Mouse (Mus musculus) kidney, adult 11 months (tissue): Measurements from ENCODE around the gene Gtpbp3.
"Not testable (repeated sequence)": the region's sequence is repeated elsewhere in the genome, so short reads cannot be mapped to it uniquely, and the experiment has no call there.

Experiments used
- DNase-seq: peaks from one replicate; pipeline ENCODE4 v3.0.0; 2022

Gtpbp3 gene

GRCm38 (mm10) chr8:71498816-71499690 lies 11.2 kb downstream of the Gtpbp3 start:
- peak; percentile 67 for DNase-seq

GRCm38 (mm10) chr8:71504349-71504748 lies 16.4 kb downstream of the Gtpbp3 start:
- DNase-seq = no peak

GRCm38 (mm10) chr8:71505326-71505725 lies 17.4 kb downstream of the Gtpbp3 start:
- no peak for DNase-seq

- DNase-seq = no peak
Measured at GRCm38 (mm10) chr8:71505979-71506378, 18.1 kb downstream of the Gtpbp3 start.

- peak; percentile 61 for DNase-seq
Measured at GRCm38 (mm10) chr8:71507589-71508104, 19.7 kb downstream of the Gtpbp3 start.

- no peak for DNase-seq
Measured at GRCm38 (mm10) chr8:71509316-71509715, 21.4 kb downstream of the Gtpbp3 start.

GRCm38 (mm10) chr8:71511644-71512043 lies 23.7 kb downstream of the Gtpbp3 start, which contains the start of gene Plvap:
Gene Plvap, minus strand, starts transcription at chr8:71511752.
- peak; percentile 66 for DNase-seq

GRCm38 (mm10) chr8:71513018-71513754 lies 25.3 kb downstream of the Gtpbp3 start:
- DNase-seq = no peak

- DNase-seq = no peak
Measured at GRCm38 (mm10) chr8:71515043-71515442, 27.1 kb downstream of the Gtpbp3 start.

- peak; percentile 64 for DNase-seq
Measured at GRCm38 (mm10) chr8:71516786-71517185, 28.9 kb downstream of the Gtpbp3 start.

GRCm38 (mm10) chr8:71519037-71519825 lies 31.3 kb downstream of the Gtpbp3 start:
- DNase-seq = not testable (repeated sequence)

- DNase-seq = peak; percentile 89
Measured at GRCm38 (mm10) chr8:71521634-71522033, 33.7 kb downstream of the Gtpbp3 start.

- DNase-seq = no peak
Measured at GRCm38 (mm10) chr8:71525226-71526050, 37.5 kb downstream of the Gtpbp3 start, which contains the start of gene Ccdc194. Gene Ccdc194, minus strand, starts transcription at chr8:71525711.

GRCm38 (mm10) chr8:71526272-71526671 lies 38.4 kb downstream of the Gtpbp3 start:
- no peak for DNase-seq

GRCm38 (mm10) chr8:71527162-71527870 lies 39.4 kb downstream of the Gtpbp3 start:
- DNase-seq = no peak

- peak; percentile 48 for DNase-seq
Measured at GRCm38 (mm10) chr8:71528362-71529073, 40.6 kb downstream of the Gtpbp3 start.

- not testable (repeated sequence) for DNase-seq
Measured at GRCm38 (mm10) chr8:71530735-71531467, 43.0 kb downstream of the Gtpbp3 start.

- DNase-seq = no peak
Measured at GRCm38 (mm10) chr8:71534263-71534810, 46.4 kb downstream of the Gtpbp3 start.

GRCm38 (mm10) chr8:71535663-71536062 lies 47.8 kb downstream of the Gtpbp3 start:
- DNase-seq = no peak
